Mouse (Mus musculus) layer of hippocampus, postnatal 36 days (tissue): ENCODE measurements around the gene Vmn1r178. TPM values are rescaled to one million over a fixed set of nuclear protein-coding genes. Genes with fewer than 3 reads are reported as not detected.
"Not testable (repeated sequence)": the region's sequence is repeated elsewhere in the genome, so short reads cannot be mapped to it uniquely, and the experiment has no call there.

Experiments
- DNase-seq, 2 experiments: peaks; one replicate each; pipeline ENCODE4 v3.0.0; 2022
- total RNA-seq, 2 experiments: library from RNA; stranded (reverse); gene quantifications; 2 replicates each; pipeline ENCODE4 v1.2.3; 2021

Gene Vmn1r178
- total RNA-seq = not detected

- DNase-seq = no peak
Observed at GRCm38 (mm10) chr7:23891709-23892108, at the start of gene Vmn1r178. TSS of gene Vmn1r178 (plus strand) at chr7:23892009.

GRCm38 (mm10) chr7:23866349-23866748, 25.5 kb upstream of the Vmn1r178 start, which contains the start of gene Vmn1r177:
TSS of gene Vmn1r177 (minus strand) at chr7:23866449.
- not testable (repeated sequence) for DNase-seq

- not testable (repeated sequence) for DNase-seq
Observed at GRCm38 (mm10) chr7:23876918-23877317, 14.9 kb upstream of the Vmn1r178 start.

GRCm38 (mm10) chr7:23926678-23927077, 34.9 kb downstream of the Vmn1r178 start, which contains the start of gene Vmn1r179:
TSS of gene Vmn1r179 (plus strand) at chr7:23926978.
- DNase-seq = no peak

Other genes with a start within 250 kb of the Vmn1r178 start
- gene Vmn1r172, start 233.7 kb upstream of the Vmn1r178 start, total RNA-seq = not detected
- not detected for gene Vmn1r173, start 191.3 kb upstream of the Vmn1r178 start, total RNA-seq
- not detected for gene Vmn1r174, start 139.7 kb upstream of the Vmn1r178 start, total RNA-seq
- not detected for gene Vmn1r175, start 81.4 kb upstream of the Vmn1r178 start, total RNA-seq
- not detected for gene Vmn1r176, start 54.6 kb upstream of the Vmn1r178 start, total RNA-seq
- not detected for gene Vmn1r177, start 25.6 kb upstream of the Vmn1r178 start, total RNA-seq
- gene Vmn1r179, start 35.0 kb downstream of the Vmn1r178 start, total RNA-seq = not detected
- gene Vmn1r180, start 58.6 kb downstream of the Vmn1r178 start, total RNA-seq = not detected
- gene Vmn1r181, start 82.6 kb downstream of the Vmn1r178 start, total RNA-seq = not detected
- not detected for gene V1rd19, start 109.7 kb downstream of the Vmn1r178 start, total RNA-seq
- gene Vmn1r183, start 161.2 kb downstream of the Vmn1r178 start, total RNA-seq = not detected
- gene Zfp180, start 189.9 kb downstream of the Vmn1r178 start, total RNA-seq = 10 to 100 TPM; 43.3 to 44.5 TPM
- gene Zfp112, start 220.3 kb downstream of the Vmn1r178 start, total RNA-seq = 10 to 100 TPM; 12.1 to 12.3 TPM
- 10 to 100 TPM; 22.0 to 23.0 TPM for gene Zfp235, start 242.2 kb downstream of the Vmn1r178 start, total RNA-seq